Mouse (Mus musculus) cerebellum, adult 2 months (tissue): ENCODE results near the gene Rab3a.

Source experiments
- CTCF ChIP-seq: fragments of 200-500 bp; IDR thresholded peaks from 2 replicates; pipeline ENCODE4 v1.5.1; 2011; ENCODE audit warnings: low read depth, mild to moderate bottlenecking, control low read depth, low read length, moderate library complexity, borderline replicate concordance; ENCODE audit not compliant: insufficient read depth
- POLR2A ChIP-seq: fragments of 200-500 bp; IDR thresholded peaks from 2 replicates; pipeline ENCODE4 v1.6.1; 2011; ENCODE audit warnings: low read length, control low read depth, borderline replicate concordance; ENCODE audit not compliant: insufficient read depth

DNA sequence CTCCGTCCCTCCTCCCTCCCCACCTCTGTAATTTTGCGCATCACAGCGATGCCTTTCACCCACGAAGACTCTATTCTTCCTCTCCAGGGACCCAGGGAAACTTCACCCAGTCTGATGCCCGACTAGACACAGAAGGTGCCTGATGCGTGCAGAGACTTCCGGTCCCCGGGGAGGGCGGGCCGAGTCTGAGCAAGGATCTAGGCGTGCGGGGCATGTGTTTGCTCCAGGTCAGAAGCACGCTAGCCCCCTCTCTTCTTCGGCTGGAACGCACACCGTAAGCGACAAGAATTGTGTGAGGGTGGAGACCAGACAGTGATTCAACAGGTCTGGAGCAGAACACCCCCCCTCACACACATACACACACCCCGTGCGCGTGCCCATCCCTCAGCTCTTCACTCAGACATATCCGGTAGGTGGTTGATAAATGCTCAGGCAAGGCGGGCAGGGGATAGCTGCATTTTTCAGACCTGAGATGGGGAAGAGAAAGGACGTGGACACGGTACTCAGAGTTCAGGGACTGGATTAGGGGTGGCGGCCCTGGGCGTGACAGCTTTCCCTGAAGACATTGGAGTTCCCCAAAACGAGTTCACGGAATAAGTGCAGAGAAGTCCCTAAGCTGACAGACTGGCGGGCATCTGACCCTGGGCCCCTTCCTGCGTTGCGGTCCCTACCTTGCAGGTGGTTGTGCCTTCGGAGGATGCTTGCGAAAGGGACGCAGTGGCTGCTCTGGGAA is 11.5 kb downstream of the Rab3a start:
- TF ChIP-seq POLR2A (no peak), CTCF (no peak)
